Mouse (Mus musculus) CH12.LX (cell line): Measurements from ENCODE around the gene Bbof1. TPM values are rescaled to one million over a fixed set of nuclear protein-coding genes. Genes with fewer than 3 reads are reported as not detected.

ENCODE experiments used
- DNase-seq: peaks from one replicate; pipeline ENCODE4 v3.0.0-alpha.2; 2013; ENCODE audit errors: extremely low read depth
- H3K27ac ChIP-seq: 2 replicates; pipeline ENCODE4 v1.5.1; 2012; ENCODE audit warnings: low read depth, mild to moderate bottlenecking, control low read depth, moderate library complexity; ENCODE audit not compliant: insufficient read depth
- H3K27me3 ChIP-seq: replicated peaks from 2 replicates; pipeline ENCODE3; 2012; ENCODE audit warnings: inconsistent platforms
- H3K36me3 ChIP-seq, 2 experiments: replicated peaks in 1 of 2; 2 replicates each; pipeline versions ENCODE3 to v1.6.1; 2012; ENCODE audit warnings: inconsistent platforms in 1 of 2, low read length in 1 of 2, mild to moderate bottlenecking in 1 of 2, mixed read lengths in 1 of 2, moderate library complexity in 1 of 2; ENCODE audit not compliant: control insufficient read depth in 1 of 2, insufficient read depth in 1 of 2
- H3K4me1 ChIP-seq, 2 experiments: 2 replicates each; pipeline ENCODE4 v1.6.1; 2012; ENCODE audit warnings: inconsistent platforms in 1 of 2, moderate library complexity in 1 of 2; ENCODE audit not compliant: insufficient read depth in 2 of 2, control insufficient read depth in 1 of 2
- H3K4me2 ChIP-seq: 2 replicates; pipeline ENCODE4 v1.6.1; 2012; ENCODE audit warnings: low read depth, mild to moderate bottlenecking, control low read depth; ENCODE audit not compliant: poor library complexity, insufficient read depth, severe bottlenecking
- H3K4me3 ChIP-seq, 3 experiments: fragments of 150-350 bp in 1 of 3; sonication (generic) in 1 of 3; replicated peaks in 1 of 3; 2 replicates each; pipeline versions ENCODE3 to v1.5.1; 2011 to 2012; ENCODE audit warnings: low read depth in 2 of 3, low read length in 2 of 3, mild to moderate bottlenecking in 2 of 3, moderate library complexity in 2 of 3, control low read depth in 1 of 3, improper control_type of control experiment in 1 of 3, inconsistent platforms in 1 of 3, mixed read lengths in 1 of 3; ENCODE audit not compliant: poor library complexity in 1 of 3
- H3K79me2 ChIP-seq: replicated peaks from 2 replicates; pipeline ENCODE4 v1.6.1; 2012; ENCODE audit warnings: mild to moderate bottlenecking, moderate library complexity; ENCODE audit not compliant: control insufficient read depth, poor library complexity, insufficient read depth, severe bottlenecking; ENCODE audit errors: extremely low read depth
- H3K9ac ChIP-seq: 2 replicates; pipeline ENCODE4 v1.6.1; 2012; ENCODE audit warnings: low read depth, mild to moderate bottlenecking, control low read depth, moderate library complexity; ENCODE audit not compliant: insufficient read depth
- H3K9me3 ChIP-seq: replicated peaks from 2 replicates; pipeline ENCODE3; 2012; ENCODE audit warnings: low read length, inconsistent platforms, mixed read lengths
- BHLHE40 ChIP-seq: IDR thresholded peaks from 2 replicates; pipeline ENCODE4 v1.6.1; 2011; ENCODE audit warnings: mild to moderate bottlenecking, low read depth, low read length, improper control_type of control experiment
- CHD1 ChIP-seq: IDR thresholded peaks from 2 replicates; pipeline ENCODE4 v1.6.1; 2012; ENCODE audit warnings: low read depth, low read length, improper control_type of control experiment, inconsistent platforms
- CHD2 ChIP-seq: IDR thresholded peaks from 2 replicates; pipeline ENCODE4 v1.6.1; 2011; ENCODE audit warnings: low read length, improper control_type of control experiment
- CTCF ChIP-seq, 2 experiments: IDR thresholded peaks in 1 of 2; conservative IDR thresholded peaks in 1 of 2; 2 replicates each; pipeline ENCODE4 v1.5.1; 2011 to 2012; ENCODE audit warnings: low read depth in 2 of 2, low read length in 2 of 2, improper control_type of control experiment in 1 of 2, inconsistent platforms in 1 of 2, mild to moderate bottlenecking in 1 of 2, moderate library complexity in 1 of 2
- E2F4 ChIP-seq: IDR thresholded peaks from 2 replicates; pipeline ENCODE4 v1.6.1; 2011; ENCODE audit warnings: low read depth, low read length, improper control_type of control experiment; ENCODE audit not compliant: insufficient replicate concordance
- ELF1 ChIP-seq: IDR thresholded peaks from 2 replicates; pipeline ENCODE4 v1.6.1; 2014; ENCODE audit warnings: low read depth, mild to moderate bottlenecking, inconsistent platforms, low read length, improper control_type of control experiment
- EP300 ChIP-seq: IDR thresholded peaks from 2 replicates; pipeline ENCODE4 v1.6.1; 2011; ENCODE audit warnings: low read length, improper control_type of control experiment
- ETS1 ChIP-seq: conservative IDR thresholded peaks from 2 replicates; pipeline ENCODE4 v1.6.1; 2012; ENCODE audit warnings: low read depth, mild to moderate bottlenecking, inconsistent platforms, low read length, improper control_type of control experiment, moderate library complexity
- GABPA ChIP-seq: IDR thresholded peaks from 2 replicates; pipeline ENCODE4 v1.6.1; 2012; ENCODE audit warnings: low read depth, low read length, improper control_type of control experiment, inconsistent platforms; ENCODE audit not compliant: insufficient replicate concordance
- HCFC1 ChIP-seq: IDR thresholded peaks from 2 replicates; pipeline ENCODE4 v1.6.1; 2012; ENCODE audit warnings: low read depth, mild to moderate bottlenecking, inconsistent platforms, low read length, improper control_type of control experiment
- IRF4 ChIP-seq: IDR thresholded peaks from 2 replicates; pipeline ENCODE4 v1.6.1; 2014; ENCODE audit warnings: low read depth, mild to moderate bottlenecking, inconsistent platforms, low read length, improper control_type of control experiment
- JUN ChIP-seq: IDR thresholded peaks from 2 replicates; pipeline ENCODE4 v1.6.1; 2011; ENCODE audit warnings: low read depth, mild to moderate bottlenecking, low read length, improper control_type of control experiment, moderate library complexity; ENCODE audit not compliant: insufficient read depth
- JUND ChIP-seq: conservative IDR thresholded peaks from 2 replicates; pipeline ENCODE4 v1.6.1; 2011; ENCODE audit warnings: low read depth, low read length, improper control_type of control experiment
- KAT2A ChIP-seq: IDR thresholded peaks from 2 replicates; pipeline ENCODE4 v1.6.1; 2012; ENCODE audit warnings: low read length, improper control_type of control experiment, inconsistent platforms; ENCODE audit not compliant: insufficient replicate concordance
- MAFK ChIP-seq: IDR thresholded peaks from 2 replicates; pipeline ENCODE4 v1.6.1; 2011; ENCODE audit warnings: low read length, improper control_type of control experiment; ENCODE audit not compliant: insufficient replicate concordance
- MAX ChIP-seq: IDR thresholded peaks from 2 replicates; pipeline ENCODE4 v1.6.1; 2011; ENCODE audit warnings: low read length, improper control_type of control experiment
- MAZ ChIP-seq: IDR thresholded peaks from 2 replicates; pipeline ENCODE4 v1.6.1; 2012; ENCODE audit warnings: low read depth, mild to moderate bottlenecking, inconsistent platforms, low read length, improper control_type of control experiment, moderate library complexity
- MEF2A ChIP-seq: IDR thresholded peaks from 2 replicates; pipeline ENCODE4 v1.6.1; 2014; ENCODE audit warnings: low read depth, mild to moderate bottlenecking, inconsistent platforms, low read length, improper control_type of control experiment, borderline replicate concordance
- MXI1 ChIP-seq: IDR thresholded peaks from 2 replicates; pipeline ENCODE4 v1.6.1; 2011; ENCODE audit warnings: mild to moderate bottlenecking, low read depth, low read length, improper control_type of control experiment
- MYC ChIP-seq: IDR thresholded peaks from 2 replicates; pipeline ENCODE4 v1.6.1; 2011; ENCODE audit warnings: low read depth, mild to moderate bottlenecking, improper control_type of control experiment, low read length
- NELFE ChIP-seq: IDR thresholded peaks from 2 replicates; pipeline ENCODE4 v1.6.1; 2011; ENCODE audit warnings: low read depth, low read length, improper control_type of control experiment
- PAX5 ChIP-seq: IDR thresholded peaks from 2 replicates; pipeline ENCODE4 v1.6.1; 2012; ENCODE audit warnings: low read length, inconsistent platforms, mixed read lengths
- POLR2A ChIP-seq: IDR thresholded peaks from 2 replicates; pipeline ENCODE4 v1.6.1; 2011; ENCODE audit warnings: low read depth, mild to moderate bottlenecking, improper control_type of control experiment, low read length
- POLR2AphosphoS2 ChIP-seq: IDR thresholded peaks from 2 replicates; pipeline ENCODE4 v1.6.1; 2011; ENCODE audit warnings: low read depth, low read length, improper control_type of control experiment
- RAD21 ChIP-seq: IDR thresholded peaks from 2 replicates; pipeline ENCODE4 v1.6.1; 2011; ENCODE audit warnings: low read depth, mild to moderate bottlenecking, low read length, improper control_type of control experiment, moderate library complexity
- RCOR1 ChIP-seq: conservative IDR thresholded peaks from 2 replicates; pipeline ENCODE4 v1.6.1; 2012; ENCODE audit warnings: low read depth, mild to moderate bottlenecking, inconsistent platforms, low read length, improper control_type of control experiment
- SIN3A ChIP-seq: IDR thresholded peaks from 2 replicates; pipeline ENCODE4 v1.6.1; 2012; ENCODE audit warnings: low read length, improper control_type of control experiment, inconsistent platforms
- SMC3 ChIP-seq: IDR thresholded peaks from 2 replicates; pipeline ENCODE4 v1.6.1; 2011; ENCODE audit warnings: low read depth, low read length, improper control_type of control experiment
- TBP ChIP-seq: conservative IDR thresholded peaks from 2 replicates; pipeline ENCODE4 v1.6.1; 2011; ENCODE audit warnings: low read depth, low read length, improper control_type of control experiment
- TCF12 ChIP-seq: IDR thresholded peaks from 2 replicates; pipeline ENCODE4 v1.6.1; 2014; ENCODE audit warnings: low read depth, mild to moderate bottlenecking, inconsistent platforms, low read length, improper control_type of control experiment
- UBTF ChIP-seq: IDR thresholded peaks from 2 replicates; pipeline ENCODE4 v1.6.1; 2012; ENCODE audit warnings: low read depth, mild to moderate bottlenecking, inconsistent platforms, low read length, improper control_type of control experiment, moderate library complexity
- USF1 ChIP-seq: IDR thresholded peaks from 2 replicates; pipeline ENCODE4 v1.6.1; 2014; ENCODE audit warnings: low read depth, mild to moderate bottlenecking, inconsistent platforms, low read length, improper control_type of control experiment
- USF2 ChIP-seq: conservative IDR thresholded peaks from 2 replicates; pipeline ENCODE4 v1.6.1; 2011; ENCODE audit warnings: low read depth, low read length, improper control_type of control experiment
- ZC3H11A ChIP-seq: IDR thresholded peaks from 2 replicates; pipeline ENCODE4 v1.6.1; 2012; ENCODE audit warnings: low read depth, mild to moderate bottlenecking, inconsistent platforms, low read length, improper control_type of control experiment
- ZKSCAN1 ChIP-seq: IDR thresholded peaks from 2 replicates; pipeline ENCODE4 v1.6.1; 2012; ENCODE audit warnings: low read depth, inconsistent platforms, low read length, improper control_type of control experiment, borderline replicate concordance
- ZMIZ1 ChIP-seq: IDR thresholded peaks from 2 replicates; pipeline ENCODE4 v1.6.1; 2012; ENCODE audit warnings: low read depth, mild to moderate bottlenecking, inconsistent platforms, low read length, improper control_type of control experiment
- ZNF384 ChIP-seq: IDR thresholded peaks from 2 replicates; pipeline ENCODE4 v1.6.1; 2012; ENCODE audit warnings: low read depth, low read length, improper control_type of control experiment, inconsistent platforms
- dilution Hi-C: fragments of 300-500 bp; cut with MboI; formaldehyde crosslinking; loops from 2 replicates; pipeline ENCODE4 v1.14.3; 2020; ENCODE audit warnings: low sequenced_read_pairs; ENCODE audit not compliant: extremely low pct_unique_long_range_greater_than_20kb, extremely low pct_ligation_motif_present
- in situ Hi-C: fragments of 300-500 bp; cut with MboI; formaldehyde crosslinking; loops from 3 replicates; pipeline ENCODE4 v1.14.3; 2019; ENCODE audit warnings: low sequenced_read_pairs, low pct_ligation_motif_present, low pct_unique_long_range_greater_than_20kb, mixed read lengths
- polyA plus RNA-seq: library from polyadenylated mRNA; unstranded; fragments of >175 nt; gene quantifications from 2 replicates; pipeline ENCODE4 v1.2.1, GENCODE M21; 2012; ENCODE audit warnings: low read depth; ENCODE audit not compliant: insufficient read length
- total RNA-seq, 2 experiments: library from RNA; depleted of rRNA; stranded (reverse); fragments of 300-350 nt in 1 of 2; fragments of >200 nt in 1 of 2; gene quantifications; 2 replicates each; pipeline ENCODE4 v1.2.3; 2012 to 2014

The Bbof1 gene
- total and polyA plus RNA-seq, 3 experiments: 0.24 to 0.41 (median 0.34) TPM

DNA sequence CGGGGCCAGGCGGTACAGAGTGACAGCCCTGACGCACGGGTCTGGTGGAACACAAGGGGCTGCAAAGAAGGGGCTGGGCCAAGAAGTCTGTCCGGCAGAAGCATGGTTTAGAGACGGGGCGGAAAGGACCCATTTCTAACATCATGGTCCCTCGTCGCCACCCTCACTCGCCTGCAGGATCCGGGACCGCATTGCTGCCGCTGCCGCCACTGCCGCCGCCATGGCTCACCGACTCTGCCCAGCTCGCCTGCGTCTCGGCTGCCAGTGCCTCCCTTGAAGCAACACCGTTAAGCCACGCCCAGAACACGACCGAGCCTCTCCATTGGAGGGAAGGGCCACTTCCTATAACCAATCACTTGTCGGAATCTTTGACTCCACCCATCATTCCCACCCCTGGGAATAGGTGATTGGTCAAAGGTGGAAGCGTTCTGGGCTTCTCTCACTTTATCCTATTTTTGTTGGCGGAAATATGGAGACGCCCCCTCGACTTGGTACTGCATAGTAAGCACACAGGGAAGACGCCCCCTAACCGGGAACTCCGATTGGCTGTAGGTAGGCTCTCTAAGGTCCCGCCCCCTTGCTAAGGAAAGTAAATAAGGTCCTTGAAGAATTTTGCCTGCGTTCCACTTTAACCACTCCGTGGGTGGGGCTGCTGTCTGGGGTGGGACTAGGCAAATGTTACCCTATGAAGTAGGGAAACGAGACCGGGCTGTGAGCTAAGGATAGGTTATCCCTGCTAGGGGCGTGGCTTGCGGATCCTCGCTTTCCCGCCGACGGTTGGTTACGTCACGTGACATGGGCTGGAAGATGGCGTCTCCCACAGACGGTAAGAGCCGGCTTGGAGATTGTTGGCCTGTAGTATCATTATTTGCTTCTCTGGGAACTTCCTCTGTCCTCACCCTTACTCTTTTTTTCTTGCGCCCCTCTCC lies 42.1 kb downstream of the Bbof1 start, which contains the start of the genes Aldh6a1 and Lin52:
Aldh6a1 (minus strand) TSS at position 287 of the 929 bp plus-strand sequence.
Lin52 (plus strand) TSS at position 705 of the 929 bp plus-strand sequence.
- H3K79me2 ChIP-seq: peaks cover 19% of the 10 kb centered on the region
- H3K27ac ChIP-seq: peak within 1 kb of the TSS; percentile 16; the same call in 1 of the 2 replicates
- in situ Hi-C loops (no loop called here), dilution Hi-C loops (no loop called here)
- H3K9ac ChIP-seq: peak within 1 kb of the TSS; percentile 97
- peaks cover 3% of the 10 kb centered on the region for H3K27me3 ChIP-seq
- H3K9me3 ChIP-seq: no peaks in the 10 kb centered on the region
- peak within 1 kb of the TSS; percentile 91 for H3K4me2 ChIP-seq
- DNase-seq: peak; percentile 100
- H3K4me1 ChIP-seq: peaks cover 0 to 31% of the 10 kb centered on the region in 2 experiments; a peak in 2 of 4 replicates
- H3K4me3 ChIP-seq: peak within 1 kb of the TSS; percentile 83 to 98 (median 97)
- peaks cover 5 to 16% of the 10 kb centered on the region in 2 experiments for H3K36me3 ChIP-seq
- TF ChIP-seq GABPA: no peak
- TF ChIP-seq MAFK: peak; percentile 50; the same call in 1 of the 2 replicates
- 0 out of 2 replicates have a peak, but pooled peaks have one; percentile 39 for TF ChIP-seq EP300
- peak; percentile 87 for TF ChIP-seq TCF12
- peak; percentile 69; the same call in 1 of the 2 replicates for TF ChIP-seq MAZ
- peak; percentile 32; the same call in 1 of the 2 replicates for TF ChIP-seq JUND
- peak; percentile 42; the same call in 1 of the 2 replicates for TF ChIP-seq MYC
- TF ChIP-seq CHD2: peak; percentile 73
- peak; percentile 74 for TF ChIP-seq POLR2A
- no peak for TF ChIP-seq SMC3
- TF ChIP-seq MAX: peak; percentile 95
- TF ChIP-seq E2F4: peak; percentile 98
- TF ChIP-seq SIN3A: peak; percentile 6
- no peak for TF ChIP-seq RAD21
- TF ChIP-seq USF2: peak; percentile 94
- 0 out of 2 replicates have a peak, but pooled peaks have one; percentile 48 for TF ChIP-seq IRF4
- no peak for TF ChIP-seq CHD1
- TF ChIP-seq MEF2A: no peak
- no peak for TF ChIP-seq ZNF384
- peak; percentile 76 for TF ChIP-seq MXI1
- peak; percentile 81 for TF ChIP-seq TBP
- TF ChIP-seq RCOR1: 0 out of 2 replicates have a peak, but pooled peaks have one; percentile 64
- TF ChIP-seq NELFE: peak; percentile 88
- no peak for TF ChIP-seq UBTF
- TF ChIP-seq CTCF (conservative IDR thresholded peaks at IDR 0.05 in 1 of 2, IDR thresholded peaks at IDR 0.05 in 1 of 2; ENCODE audit: low read depth in 2 of 2, low read length in 2 of 2): no peak
- TF ChIP-seq USF1: peak; percentile 95
- peak; percentile 54; the same call in 1 of the 2 replicates for TF ChIP-seq KAT2A
- no peak for TF ChIP-seq JUN
- no peak for TF ChIP-seq PAX5
- no peak for TF ChIP-seq POLR2AphosphoS2
- no peak for TF ChIP-seq ZC3H11A
- TF ChIP-seq ELF1: peak; percentile 76
- TF ChIP-seq ZMIZ1: peak; percentile 67
- TF ChIP-seq BHLHE40: peak; percentile 92
- TF ChIP-seq ZKSCAN1: no peak
- peak; percentile 75 for TF ChIP-seq HCFC1
- 0 out of 2 replicates have a peak, but pooled peaks have one; percentile 2 for TF ChIP-seq ETS1
